Mouse (Mus musculus) cerebellum, postnatal 14 days (tissue): Measurements from ENCODE around the gene Uhrf1.
A peak's percentile ranks its signal among the peaks of the same experiment; 100 is the strongest.

Experiments used
- DNase-seq, 2 experiments: peaks; one replicate each; pipeline ENCODE4 v3.0.0; 2021; ENCODE audit warnings: mixed read lengths in 2 of 2

Gene Uhrf1

GRCm38 (mm10) chr17:56302363-56302996 is 641 bp upstream of the Uhrf1 start:
- peak in 1 of 2 experiments; percentile 36 for DNase-seq

- DNase-seq = peak; percentile 96 to 97
Observed at GRCm38 (mm10) chr17:56303847-56304586, 896 bp downstream of the Uhrf1 start.

- DNase-seq = no peak
Observed at GRCm38 (mm10) chr17:56304718-56305117, 1.6 kb downstream of the Uhrf1 start.

- no peak for DNase-seq
Observed at GRCm38 (mm10) chr17:56305156-56305555, 2.0 kb downstream of the Uhrf1 start.

- DNase-seq = peak; percentile 45 to 60
Observed at GRCm38 (mm10) chr17:56305826-56306225, 2.7 kb downstream of the Uhrf1 start.

- DNase-seq = no peak
Observed at GRCm38 (mm10) chr17:56308088-56308487, 5.0 kb downstream of the Uhrf1 start.

GRCm38 (mm10) chr17:56309191-56309945 is 6.2 kb downstream of the Uhrf1 start:
- no peak for DNase-seq

- peak in 1 of 2 experiments; percentile 34 for DNase-seq
Observed at GRCm38 (mm10) chr17:56324419-56324818, 21.3 kb downstream of the Uhrf1 start.

GRCm38 (mm10) chr17:56325450-56326152 is 22.5 kb downstream of the Uhrf1 start, which contains the start of gene Kdm4b:
Kdm4b (plus strand) TSS chr17:56326062.
- DNase-seq = peak; percentile 100

- peak in 1 of 2 experiments; percentile 50 for DNase-seq
Observed at GRCm38 (mm10) chr17:56326153-56327147, 23.3 kb downstream of the Uhrf1 start.

GRCm38 (mm10) chr17:56329267-56329666 is 26.1 kb downstream of the Uhrf1 start:
- DNase-seq = no peak

GRCm38 (mm10) chr17:56330345-56330744 is 27.2 kb downstream of the Uhrf1 start:
- no peak for DNase-seq

- DNase-seq = peak in 1 of 2 experiments; percentile 29
Observed at GRCm38 (mm10) chr17:56331256-56331655, 28.1 kb downstream of the Uhrf1 start.

- DNase-seq = no peak
Observed at GRCm38 (mm10) chr17:56332987-56333386, 29.9 kb downstream of the Uhrf1 start.

GRCm38 (mm10) chr17:56337190-56337589 is 34.1 kb downstream of the Uhrf1 start:
- peak; percentile 86 to 88 for DNase-seq

GRCm38 (mm10) chr17:56337791-56338190 is 34.7 kb downstream of the Uhrf1 start:
- peak in 1 of 2 experiments; percentile 5 for DNase-seq

GRCm38 (mm10) chr17:56338909-56339308 is 35.8 kb downstream of the Uhrf1 start:
- peak in 1 of 2 experiments; percentile 57 for DNase-seq

GRCm38 (mm10) chr17:56340717-56341116 is 37.6 kb downstream of the Uhrf1 start:
- peak; percentile 69 to 74 for DNase-seq

GRCm38 (mm10) chr17:56343466-56343865 is 40.3 kb downstream of the Uhrf1 start:
- DNase-seq = no peak

- DNase-seq = no peak
Observed at GRCm38 (mm10) chr17:56345364-56345763, 42.2 kb downstream of the Uhrf1 start.

- DNase-seq = no peak
Observed at GRCm38 (mm10) chr17:56348128-56348527, 45.0 kb downstream of the Uhrf1 start.
